Mouse (Mus musculus) limb, embryonic 10.5 days (tissue): ENCODE measurements at regions not wholly inside any gene's neighbourhood (a gene's known extent, or its start where the extent isn't known, plus 50 kb on each side); places are given as distances from the start of the nearest gene placed in this dataset.

ENCODE experiments used
- DNase-seq: peaks from one replicate; pipeline ENCODE4 v3.0.0-alpha.2; 2017; ENCODE audit warnings: low spot score
- H3K27ac ChIP-seq: fragments of 300-500 bp; sonication (generic); 2 replicates; pipeline ENCODE4 v1.5.1; 2016; ENCODE audit warnings: mild to moderate bottlenecking
- H3K27me3 ChIP-seq: fragments of 300-500 bp; sonication (generic); 2 replicates; pipeline ENCODE4 v1.6.1; 2016; ENCODE audit warnings: low read depth, mild to moderate bottlenecking; ENCODE audit not compliant: poor library complexity, severe bottlenecking
- H3K36me3 ChIP-seq: fragments of 300-500 bp; sonication (generic); 2 replicates; pipeline ENCODE4 v1.6.1; 2016; ENCODE audit warnings: mild to moderate bottlenecking, moderate library complexity
- H3K4me1 ChIP-seq: fragments of 300-500 bp; sonication (generic); 2 replicates; pipeline ENCODE4 v1.6.1; 2016
- H3K4me3 ChIP-seq: fragments of 300-500 bp; sonication (generic); 2 replicates; pipeline ENCODE4 v1.5.1; 2016; ENCODE audit warnings: mild to moderate bottlenecking, moderate library complexity
- H3K9me3 ChIP-seq: fragments of 300-500 bp; sonication (generic); replicated peaks from 2 replicates; pipeline ENCODE4 v1.6.1; 2016; ENCODE audit warnings: mild to moderate bottlenecking
- WGBS: fragments of 180-500 bp; shearing (Covaris S2); methylation state at CpG from one replicate; pipeline ENCODE4 v1.1.7; 2016; 5-methylcytosine and 5-hydroxymethylcytosine counted together

DNA sequence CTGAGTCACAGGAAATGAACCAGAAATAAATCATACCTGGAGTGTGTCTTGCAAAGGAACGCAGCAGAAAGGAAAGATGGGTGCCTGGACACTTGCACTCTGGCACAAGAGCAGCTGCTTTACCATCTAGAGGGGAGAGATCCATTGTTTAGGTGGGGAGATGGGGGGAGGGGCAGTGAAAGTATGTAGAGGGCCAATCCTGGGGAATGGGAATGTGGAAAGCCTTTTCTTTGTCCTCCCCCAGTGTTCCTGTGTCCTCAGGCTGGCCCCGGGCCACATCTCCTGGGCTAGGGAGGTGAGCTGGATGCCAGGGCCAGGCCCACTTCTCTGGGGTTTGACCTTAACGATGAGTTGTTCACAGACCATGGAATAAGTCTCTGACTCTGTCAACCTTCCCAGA lies 107.2 kb upstream of the Arglu1 start:
- H3K27me3 ChIP-seq, result no peaks in the 10 kb centered on the region
- peaks cover 53% of the 10 kb centered on the region for H3K4me1 ChIP-seq
- no peak for DNase-seq
- 66% methylated on average over 3 of the region's 3 CpGs for WGBS
- H3K27ac ChIP-seq, result peak overlapping the region; percentile 65
- no peaks in the 10 kb centered on the region for H3K36me3 ChIP-seq
- no peak overlapping the region for H3K4me3 ChIP-seq
- H3K9me3 ChIP-seq, result no peaks in the 10 kb centered on the region

DNA sequence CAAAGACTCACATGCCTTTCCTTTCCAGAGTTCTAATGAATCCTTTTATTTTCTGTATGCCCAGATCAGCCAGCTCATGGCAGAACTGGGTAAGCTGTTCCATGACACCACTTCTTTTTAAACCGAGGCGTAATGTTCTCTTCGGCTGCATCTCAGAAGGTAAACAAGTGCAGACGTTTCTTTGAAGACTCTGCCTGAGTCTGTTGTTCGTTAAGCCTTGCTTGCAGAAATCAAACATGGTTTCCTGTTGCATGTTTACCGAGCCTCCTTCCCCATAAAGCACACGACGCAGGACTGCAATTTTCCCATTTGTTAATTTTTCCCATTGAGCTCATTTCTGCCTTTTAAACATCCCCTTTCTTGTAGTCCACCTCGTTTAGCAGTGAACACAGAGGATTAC lies 106.6 kb upstream of the Arglu1 start:
- peak overlapping the region; percentile 65 for H3K27ac ChIP-seq
- H3K4me1 ChIP-seq, result peaks cover 50% of the 10 kb centered on the region
- WGBS, result 26% methylated on average over 9 of the region's 9 CpGs
- no peaks in the 10 kb centered on the region for H3K9me3 ChIP-seq
- H3K36me3 ChIP-seq, result no peaks in the 10 kb centered on the region
- H3K4me3 ChIP-seq, result no peak overlapping the region
- no peak for DNase-seq
- no peaks in the 10 kb centered on the region for H3K27me3 ChIP-seq

- Histone ChIP-seq H3K4me3 (no peak overlapping the region), H3K36me3 (no peaks in the 10 kb centered on the region), H3K4me1 (peaks cover 56% of the 10 kb centered on the region), H3K27me3 (no peaks in the 10 kb centered on the region), H3K27ac (0 out of 2 replicates have a peak overlapping the region, but pooled peaks have one; percentile 5), H3K9me3 (no peaks in the 10 kb centered on the region)
- no peak for DNase-seq
- WGBS, result 38% methylated on average over 6 of the region's 6 CpGs
These were observed 104.4 kb upstream of the Arglu1 start for GRCm38 (mm10) chr8:8794711-8795110.

GRCm38 (mm10) chr8:8779931-8780330 lies 89.6 kb upstream of the Arglu1 start:
- 69% methylated on average over 15 of the region's 15 CpGs for WGBS
- no peaks in the 10 kb centered on the region for H3K36me3 ChIP-seq

DNA sequence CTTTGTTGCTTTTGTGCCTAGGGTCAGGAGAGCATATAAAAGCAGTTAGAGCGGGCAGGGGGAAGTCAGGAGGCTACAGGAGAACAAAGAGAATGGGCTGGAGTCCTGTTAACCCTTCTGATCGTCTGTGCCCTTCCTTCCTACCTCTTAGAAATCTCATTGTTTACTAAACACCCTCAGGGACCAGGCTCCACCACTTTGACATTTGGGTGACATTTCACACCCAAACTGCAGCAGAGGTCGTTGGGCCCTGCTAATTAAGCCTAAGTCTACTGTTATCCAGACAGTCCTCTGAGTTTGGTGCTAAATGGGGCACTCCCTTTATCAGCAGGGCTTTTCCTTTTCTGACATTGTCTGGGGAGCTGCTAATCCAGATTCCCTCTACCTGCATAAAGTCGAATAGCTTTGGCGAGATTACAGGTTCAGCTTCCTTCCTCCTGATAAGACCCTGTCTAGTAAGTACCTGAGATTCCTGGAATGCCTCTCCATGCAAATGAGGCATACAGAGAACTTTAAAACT lies 84.2 kb upstream of the Arglu1 start:
- Histone ChIP-seq H3K9me3 (no peaks in the 10 kb centered on the region), H3K27ac (no peak overlapping the region), H3K36me3 (no peaks in the 10 kb centered on the region), H3K27me3 (no peaks in the 10 kb centered on the region), H3K4me1 (peaks cover 16% of the 10 kb centered on the region), H3K4me3 (no peak overlapping the region)
- no peak for DNase-seq
- WGBS, result 19% methylated on average over 5 of the region's 5 CpGs

More at GRCm38 (mm10) chr8:8779931-8780330, 89.6 kb upstream of the Arglu1 start:
- H3K27me3 ChIP-seq, result no peaks in the 10 kb centered on the region
- peak; percentile 39 for DNase-seq
- H3K4me1 ChIP-seq, result peaks cover 7% of the 10 kb centered on the region
- no peaks in the 10 kb centered on the region for H3K9me3 ChIP-seq
- no peak overlapping the region for H3K4me3 ChIP-seq
- H3K27ac ChIP-seq, result no peak overlapping the region

- WGBS, result 77% methylated on average over 5 of the region's 5 CpGs
- no peaks in the 10 kb centered on the region for H3K36me3 ChIP-seq
- no peak overlapping the region for H3K4me3 ChIP-seq
- no peak for DNase-seq
- peaks cover 28% of the 10 kb centered on the region for H3K4me1 ChIP-seq
- H3K27ac ChIP-seq, result no peak overlapping the region
- no peaks in the 10 kb centered on the region for H3K27me3 ChIP-seq
- H3K9me3 ChIP-seq, result no peaks in the 10 kb centered on the region
These were observed 82.1 kb upstream of the Arglu1 start for GRCm38 (mm10) chr8:8772424-8772823.

DNA sequence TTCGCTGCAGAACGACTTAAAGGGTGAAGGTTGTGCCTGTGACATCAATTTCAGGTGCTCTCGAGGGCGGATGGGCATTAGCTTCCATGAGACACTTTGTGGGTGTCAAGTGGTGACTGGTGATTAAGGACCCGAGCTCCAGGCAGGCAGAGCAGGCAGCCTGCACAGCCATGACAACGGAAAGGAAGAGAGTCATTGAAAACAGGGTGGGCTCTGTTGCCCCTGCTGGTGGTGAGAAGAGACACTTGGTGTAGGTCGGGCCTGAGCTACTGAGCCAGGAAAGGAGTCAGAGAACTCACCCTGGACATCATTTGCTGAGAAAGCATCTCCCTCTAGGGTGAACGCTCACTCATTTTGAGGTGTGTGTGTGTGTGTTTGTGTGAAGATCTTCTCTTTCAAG lies 80.1 kb upstream of the Arglu1 start:
- no peak overlapping the region for H3K4me3 ChIP-seq
- H3K36me3 ChIP-seq, result no peaks in the 10 kb centered on the region
- H3K4me1 ChIP-seq, result peaks cover 44% of the 10 kb centered on the region
- no peaks in the 10 kb centered on the region for H3K27me3 ChIP-seq
- no peak for DNase-seq
- H3K27ac ChIP-seq, result no peak overlapping the region
- 69% methylated on average over 8 of the region's 8 CpGs for WGBS
- no peaks in the 10 kb centered on the region for H3K9me3 ChIP-seq

- H3K9me3 ChIP-seq, result no peaks in the 10 kb centered on the region
- H3K4me1 ChIP-seq, result peaks cover 15% of the 10 kb centered on the region
- no peaks in the 10 kb centered on the region for H3K36me3 ChIP-seq
- H3K27me3 ChIP-seq, result no peaks in the 10 kb centered on the region
- no peak for DNase-seq
- WGBS, result 87% methylated on average over 12 of the region's 12 CpGs
- H3K27ac ChIP-seq, result no peak overlapping the region
- no peak overlapping the region for H3K4me3 ChIP-seq
These were observed 72.0 kb upstream of the Arglu1 start for GRCm38 (mm10) chr8:8762354-8762753.

- no peaks in the 10 kb centered on the region for H3K27me3 ChIP-seq
- H3K27ac ChIP-seq, result no peak overlapping the region
- H3K9me3 ChIP-seq, result no peaks in the 10 kb centered on the region
- no peaks in the 10 kb centered on the region for H3K36me3 ChIP-seq
- H3K4me1 ChIP-seq, result no peaks in the 10 kb centered on the region
- WGBS, result 86% methylated on average over 8 of the region's 8 CpGs
- no peak overlapping the region for H3K4me3 ChIP-seq
- DNase-seq, result no peak
These were observed 68.0 kb upstream of the Arglu1 start for GRCm38 (mm10) chr8:8758283-8758682.

DNA sequence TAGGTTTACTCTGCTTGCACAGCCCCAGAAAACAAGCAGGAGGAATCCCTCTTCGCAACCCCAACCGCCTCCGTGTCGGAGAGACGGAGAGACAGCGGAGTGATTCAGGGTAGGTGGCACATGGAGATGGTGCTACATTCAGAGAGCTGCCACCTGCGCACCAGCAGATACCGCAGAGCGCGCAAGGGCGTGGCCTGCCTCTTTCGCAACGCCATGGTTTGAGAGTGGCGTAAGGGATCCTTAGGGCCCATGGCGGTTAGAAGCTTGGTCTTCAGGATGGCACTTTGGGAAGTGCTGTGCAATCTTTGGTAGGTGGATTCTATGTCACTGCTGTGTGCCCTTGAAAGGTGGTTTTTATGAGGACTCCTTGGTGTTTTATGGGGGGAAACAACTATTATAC lies 60.9 kb upstream of the Arglu1 start:
- 89% methylated on average over 15 of the region's 15 CpGs for WGBS
- H3K9me3 ChIP-seq, result no peaks in the 10 kb centered on the region
- H3K4me3 ChIP-seq, result no peak overlapping the region
- H3K27me3 ChIP-seq, result no peaks in the 10 kb centered on the region
- H3K4me1 ChIP-seq, result no peaks in the 10 kb centered on the region
- no peak for DNase-seq
- H3K36me3 ChIP-seq, result no peaks in the 10 kb centered on the region
- no peak overlapping the region for H3K27ac ChIP-seq

- H3K4me1 ChIP-seq, result no peaks in the 10 kb centered on the region
- 78% methylated on average over 1 of the region's 1 CpGs for WGBS
These were observed 56.4 kb upstream of the Arglu1 start for GRCm38 (mm10) chr8:8746691-8747090.

GRCm38 (mm10) chr8:8745615-8746285 lies 55.4 kb upstream of the Arglu1 start:
- Histone ChIP-seq H3K4me3 (no peak overlapping the region), H3K36me3 (no peaks in the 10 kb centered on the region), H3K9me3 (no peaks in the 10 kb centered on the region), H3K4me1 (no peaks in the 10 kb centered on the region), H3K27ac (no peak overlapping the region), H3K27me3 (no peaks in the 10 kb centered on the region)
- DNase-seq, result no peak
- 82% methylated on average over 9 of the region's 9 CpGs for WGBS

More at GRCm38 (mm10) chr8:8746691-8747090, 56.4 kb upstream of the Arglu1 start:
- H3K27me3 ChIP-seq, result no peaks in the 10 kb centered on the region
- no peak overlapping the region for H3K27ac ChIP-seq
- no peaks in the 10 kb centered on the region for H3K36me3 ChIP-seq
- no peaks in the 10 kb centered on the region for H3K9me3 ChIP-seq
- DNase-seq, result no peak
- no peak overlapping the region for H3K4me3 ChIP-seq
